Mouse (Mus musculus) midbrain, embryonic 13.5 days (tissue): Measurements from ENCODE around the gene Ptprm. TPM values are rescaled to one million over a fixed set of nuclear protein-coding genes. Genes with fewer than 3 reads are reported as not detected.

Source experiments
- ATAC-seq: fragments of 200-750 bp; cut with Nextera tagmentation; 2 replicates; pipeline ENCODE4 v1.8.0; 2017; ENCODE audit warnings: mild to moderate bottlenecking, moderate TSS enrichment, moderate library complexity
- H3K27ac ChIP-seq: fragments of 300-500 bp; sonication (generic); 2 replicates; pipeline ENCODE4 v1.5.1; 2015; ENCODE audit warnings: inconsistent platforms, mild to moderate bottlenecking, moderate library complexity
- H3K27me3 ChIP-seq: fragments of 300-500 bp; sonication (generic); 2 replicates; pipeline ENCODE4 v1.6.1; 2015; ENCODE audit warnings: mild to moderate bottlenecking, inconsistent platforms
- H3K36me3 ChIP-seq: fragments of 300-500 bp; sonication (generic); 2 replicates; pipeline ENCODE4 v1.6.1; 2015; ENCODE audit warnings: mild to moderate bottlenecking, inconsistent platforms
- H3K4me1 ChIP-seq: fragments of 300-500 bp; sonication (generic); replicated peaks from 2 replicates; pipeline ENCODE4 v1.6.1; 2015; ENCODE audit warnings: inconsistent platforms
- H3K4me2 ChIP-seq: fragments of 300-500 bp; sonication (generic); replicated peaks from 2 replicates; pipeline ENCODE4 v1.6.1; 2015; ENCODE audit warnings: moderate library complexity, mild to moderate bottlenecking, inconsistent platforms
- H3K4me3 ChIP-seq: fragments of 300-500 bp; sonication (generic); replicated peaks from 2 replicates; pipeline ENCODE4 v1.5.1; 2015; ENCODE audit warnings: mild to moderate bottlenecking, inconsistent platforms
- H3K9ac ChIP-seq: fragments of 300-500 bp; sonication (generic); replicated peaks from 2 replicates; pipeline ENCODE4 v1.6.1; 2015; ENCODE audit warnings: mild to moderate bottlenecking, inconsistent platforms
- H3K9me3 ChIP-seq: fragments of 300-500 bp; sonication (generic); 2 replicates; pipeline ENCODE4 v1.6.1; 2016; ENCODE audit warnings: mild to moderate bottlenecking, inconsistent platforms
- WGBS: fragments of 180-500 bp; shearing (Covaris S2); methylation state at CpG from one replicate; pipeline ENCODE4 v1.1.7; 2015; 5-methylcytosine and 5-hydroxymethylcytosine counted together
- polyA plus RNA-seq: library from polyadenylated mRNA; unstranded; fragments of >200 nt; fragmentation: Nextera tagmentation; extraction: Ambion mirVana; gene quantifications from 2 replicates; pipeline ENCODE4 v1.2.1, GENCODE M21; 2015

The Ptprm gene
- 9.2 and 10.6 TPM in 2 replicates for polyA plus RNA-seq

DNA sequence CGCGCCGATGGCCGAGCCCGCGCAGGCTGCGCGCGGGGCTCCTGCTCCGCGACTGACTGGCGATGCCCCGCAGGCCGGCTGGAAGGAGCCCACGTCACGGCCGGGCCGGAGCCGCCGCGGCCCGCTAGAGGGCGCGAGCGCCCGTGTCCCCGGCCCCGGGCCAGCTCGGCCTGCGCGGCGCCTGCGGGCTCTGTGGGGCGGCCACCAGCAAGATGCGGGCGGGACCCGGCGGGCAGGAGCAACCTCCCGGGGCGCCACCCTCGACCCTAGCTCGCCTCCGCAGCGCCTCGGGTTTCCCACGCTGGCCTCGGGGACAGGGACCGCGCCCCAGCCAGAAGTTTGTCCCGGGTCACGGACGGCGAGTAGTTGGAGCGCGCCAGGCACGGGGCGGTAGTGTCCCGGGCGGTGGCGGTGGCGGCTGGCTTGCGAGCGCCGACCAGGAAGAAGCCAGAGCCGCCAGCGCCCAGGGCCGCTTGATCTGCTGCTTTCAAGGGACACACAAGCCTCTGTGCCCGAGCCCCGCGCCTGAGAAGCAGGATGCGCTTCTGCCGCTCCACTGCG lies at the start of gene Ptprm:
TSS of gene Ptprm (minus strand) at position 7 of the 561 bp plus-strand sequence.
- H3K27me3 ChIP-seq = peaks cover 46% of the 10 kb centered on the region
- peak within 1 kb of the TSS; percentile 75 for H3K9ac ChIP-seq
- no peaks in the 10 kb centered on the region for H3K9me3 ChIP-seq
- H3K4me1 ChIP-seq = peaks cover 29% of the 10 kb centered on the region
- H3K4me3 ChIP-seq = peak within 1 kb of the TSS; percentile 72
- under 1% methylated on average over 53 of the region's 73 CpGs for WGBS
- no peaks in the 10 kb centered on the region for H3K36me3 ChIP-seq
- ATAC-seq = peak; percentile 97
- H3K27ac ChIP-seq = peak within 1 kb of the TSS; percentile 60
- H3K4me2 ChIP-seq = peak within 1 kb of the TSS; percentile 87

- Histone ChIP-seq H3K4me3 (no peak overlapping the region), H3K4me1 (no peaks in the 10 kb centered on the region), H3K36me3 (no peaks in the 10 kb centered on the region), H3K9me3 (no peaks in the 10 kb centered on the region; the same call in 1 of the 2 replicates), H3K9ac (no peak overlapping the region), H3K27me3 (no peaks in the 10 kb centered on the region), H3K27ac (no peak overlapping the region), H3K4me2 (no peak overlapping the region)
- no peak for ATAC-seq
- 87% methylated on average over 2 of the region's 2 CpGs for WGBS
These were observed 41.9 kb upstream of the Ptprm start for GRCm38 (mm10) chr17:67396205-67396604.

DNA sequence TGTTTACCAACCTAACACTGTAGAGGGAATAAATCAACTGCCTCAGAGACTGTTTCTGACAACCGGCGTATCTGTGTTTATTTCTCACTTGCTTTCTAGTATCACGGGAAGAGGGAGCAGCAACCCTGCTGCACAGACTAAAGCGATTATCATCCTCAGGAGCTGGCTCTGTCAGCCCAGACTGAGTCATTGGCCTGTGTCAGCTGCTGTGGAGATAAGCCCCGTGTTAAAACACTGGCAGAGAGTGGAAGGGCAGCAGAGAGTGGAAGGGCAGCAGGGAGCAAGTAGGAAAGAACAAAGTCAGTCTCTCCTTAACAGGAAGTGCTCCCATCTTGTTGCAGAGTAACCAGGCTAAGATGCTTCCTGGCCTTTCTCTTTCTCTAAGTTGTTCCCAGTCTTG lies 36.6 kb upstream of the Ptprm start:
- WGBS = 68% methylated on average over 5 of the region's 5 CpGs
- Histone ChIP-seq H3K4me2 (no peak overlapping the region), H3K4me1 (peaks cover 11% of the 10 kb centered on the region), H3K9me3 (no peaks in the 10 kb centered on the region), H3K27ac (no peak overlapping the region), H3K36me3 (no peaks in the 10 kb centered on the region), H3K9ac (no peak overlapping the region), H3K27me3 (no peaks in the 10 kb centered on the region), H3K4me3 (no peak overlapping the region)
- no peak for ATAC-seq

- Histone ChIP-seq H3K27me3 (no peaks in the 10 kb centered on the region), H3K9ac (no peak overlapping the region), H3K36me3 (no peaks in the 10 kb centered on the region), H3K4me1 (peaks cover 11% of the 10 kb centered on the region), H3K9me3 (no peaks in the 10 kb centered on the region), H3K4me3 (no peak overlapping the region), H3K4me2 (no peak overlapping the region), H3K27ac (no peak overlapping the region)
- 68% methylated on average over 7 of the region's 7 CpGs for WGBS
- no peak for ATAC-seq
These were observed 33.9 kb upstream of the Ptprm start for GRCm38 (mm10) chr17:67388171-67388570.

DNA sequence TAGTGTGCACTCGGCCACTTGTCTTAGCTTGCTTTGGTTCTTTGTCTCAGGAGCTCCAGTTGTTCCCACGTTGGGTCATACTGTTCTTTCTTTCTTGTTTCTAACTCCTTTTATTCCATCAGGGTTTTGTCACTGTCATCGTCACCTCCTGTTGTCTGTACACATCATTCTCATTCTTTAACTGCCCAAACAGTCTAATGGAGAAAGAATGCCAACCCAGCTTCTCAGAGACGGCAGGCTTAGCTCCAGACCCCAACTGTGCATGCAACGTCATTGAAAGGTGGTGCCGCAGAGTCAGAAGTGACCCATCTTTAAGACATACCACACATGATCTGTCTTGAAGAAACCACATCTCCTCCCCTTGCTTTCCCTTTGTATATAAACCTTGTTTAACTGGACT lies 31.0 kb upstream of the Ptprm start:
- no peak overlapping the region for H3K4me2 ChIP-seq
- no peaks in the 10 kb centered on the region for H3K36me3 ChIP-seq
- H3K9ac ChIP-seq = no peak overlapping the region
- H3K27me3 ChIP-seq = no peaks in the 10 kb centered on the region
- no peaks in the 10 kb centered on the region for H3K9me3 ChIP-seq
- WGBS = 59% methylated on average over 6 of the region's 6 CpGs
- no peak overlapping the region for H3K27ac ChIP-seq
- H3K4me1 ChIP-seq = peaks cover 8% of the 10 kb centered on the region
- H3K4me3 ChIP-seq = no peak overlapping the region
- no peak for ATAC-seq

DNA sequence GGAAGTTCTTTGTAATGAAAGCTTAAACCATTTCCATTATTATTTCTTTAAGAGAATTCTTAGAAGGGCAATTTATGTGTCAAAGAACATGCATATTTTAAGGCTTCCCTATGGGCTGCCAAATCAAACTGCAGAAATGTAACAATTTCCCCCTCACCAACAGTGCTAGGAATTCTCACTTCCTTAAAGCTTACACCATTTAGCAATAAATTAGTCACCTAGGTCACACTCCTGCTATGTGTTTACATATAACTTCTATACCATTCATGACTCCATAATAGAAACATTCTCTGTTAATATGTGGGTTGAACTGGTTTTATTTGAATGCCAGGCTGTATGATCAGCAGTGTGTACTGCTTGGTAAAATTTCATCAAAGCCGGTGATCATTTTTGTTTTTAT lies 29.4 kb upstream of the Ptprm start:
- Histone ChIP-seq H3K4me2 (no peak overlapping the region), H3K9ac (no peak overlapping the region)
- no peak for ATAC-seq

GRCm38 (mm10) chr17:67381618-67382017 lies 27.4 kb upstream of the Ptprm start:
- Histone ChIP-seq H3K4me1 (no peaks in the 10 kb centered on the region), H3K4me3 (no peak overlapping the region), H3K4me2 (no peak overlapping the region), H3K9ac (no peak overlapping the region), H3K36me3 (no peaks in the 10 kb centered on the region), H3K27me3 (no peaks in the 10 kb centered on the region), H3K9me3 (no peaks in the 10 kb centered on the region), H3K27ac (no peak overlapping the region)
- no peak for ATAC-seq
- WGBS = 92% methylated on average over 5 of the region's 5 CpGs

More for the DNA sequence above, 29.4 kb upstream of the Ptprm start:
- Histone ChIP-seq H3K4me3 (no peak overlapping the region), H3K27me3 (no peaks in the 10 kb centered on the region), H3K36me3 (no peaks in the 10 kb centered on the region), H3K27ac (no peak overlapping the region), H3K4me1 (peaks cover 8% of the 10 kb centered on the region), H3K9me3 (no peaks in the 10 kb centered on the region)
- 98% methylated on average over 1 of the region's 1 CpGs for WGBS

GRCm38 (mm10) chr17:67367866-67368265 lies 13.6 kb upstream of the Ptprm start:
- Histone ChIP-seq H3K4me3 (no peak overlapping the region), H3K9me3 (no peaks in the 10 kb centered on the region), H3K9ac (no peak overlapping the region), H3K4me2 (no peak overlapping the region), H3K27me3 (no peaks in the 10 kb centered on the region), H3K27ac (no peak overlapping the region), H3K4me1 (no peaks in the 10 kb centered on the region), H3K36me3 (no peaks in the 10 kb centered on the region)
- 94% methylated on average over 7 of the region's 7 CpGs for WGBS
- no peak for ATAC-seq

GRCm38 (mm10) chr17:67364491-67364890 lies 10.2 kb upstream of the Ptprm start:
- Histone ChIP-seq H3K4me3 (no peak overlapping the region), H3K27ac (no peak overlapping the region), H3K4me1 (peaks cover 3% of the 10 kb centered on the region; the same call in 1 of the 2 replicates), H3K9ac (no peak overlapping the region), H3K9me3 (no peaks in the 10 kb centered on the region), H3K27me3 (0 out of 2 replicates have a peak, but pooled peaks cover 3% of the 10 kb centered on the region), H3K36me3 (no peaks in the 10 kb centered on the region), H3K4me2 (no peak overlapping the region)
- ATAC-seq = no peak
- WGBS = 83% methylated on average over 1 of the region's 1 CpGs

DNA sequence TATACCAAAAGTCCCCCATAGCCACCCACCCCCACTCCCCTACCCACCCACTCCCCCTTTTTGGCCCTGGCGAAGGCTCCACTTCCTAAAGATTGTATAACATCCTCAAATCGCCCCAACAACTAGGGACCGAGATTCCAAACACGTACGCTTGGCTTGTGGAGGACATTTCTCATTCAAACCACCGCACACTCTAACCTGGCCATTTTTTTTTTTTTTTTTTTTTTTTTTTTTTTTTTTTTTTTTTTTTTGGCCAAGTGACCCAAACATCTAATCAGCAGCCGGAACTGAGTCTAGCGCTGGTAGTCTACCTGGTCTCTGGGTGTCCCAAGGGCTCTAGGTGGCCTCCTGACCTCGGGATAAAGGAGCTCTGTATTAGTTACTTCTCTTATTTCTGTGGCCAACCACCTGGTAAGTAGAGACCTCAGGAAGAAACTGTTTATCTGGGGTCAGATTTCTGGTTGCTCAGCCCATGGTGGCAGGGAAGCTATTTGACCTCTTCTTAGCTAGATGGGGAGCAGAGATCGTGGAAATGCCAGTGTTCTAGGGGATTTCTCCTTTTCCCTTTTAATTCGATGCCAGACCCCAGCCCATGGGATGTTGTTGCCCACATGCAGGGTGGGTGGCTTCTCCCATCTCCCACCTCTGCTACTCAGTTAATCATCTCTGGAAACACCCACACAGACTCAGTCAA lies 9.3 kb upstream of the Ptprm start:
- Histone ChIP-seq H3K9ac (no peak overlapping the region), H3K36me3 (no peaks in the 10 kb centered on the region), H3K9me3 (no peaks in the 10 kb centered on the region), H3K4me2 (no peak overlapping the region), H3K27ac (no peak overlapping the region), H3K4me1 (peaks cover 3% of the 10 kb centered on the region; the same call in 1 of the 2 replicates), H3K4me3 (no peak overlapping the region), H3K27me3 (0 out of 2 replicates have a peak, but pooled peaks cover 7% of the 10 kb centered on the region)
- WGBS = 83% methylated on average over 11 of the region's 11 CpGs
- ATAC-seq = no peak

GRCm38 (mm10) chr17:67362131-67362530 lies 7.9 kb upstream of the Ptprm start:
- Histone ChIP-seq H3K4me1 (peaks cover 3% of the 10 kb centered on the region; the same call in 1 of the 2 replicates), H3K9me3 (no peaks in the 10 kb centered on the region), H3K27ac (no peak overlapping the region), H3K4me3 (no peak overlapping the region), H3K36me3 (no peaks in the 10 kb centered on the region), H3K27me3 (0 out of 2 replicates have a peak, but pooled peaks cover 7% of the 10 kb centered on the region), H3K9ac (no peak overlapping the region), H3K4me2 (no peak overlapping the region)
- no peak for ATAC-seq
- WGBS = 90% methylated on average over 6 of the region's 6 CpGs

- WGBS = 2% methylated on average over 3 of the region's 3 CpGs
- H3K4me2 ChIP-seq = no peak overlapping the region
- ATAC-seq = peak; percentile 55; the same call in 1 of the 2 replicates
These were observed 6.3 kb upstream of the Ptprm start for GRCm38 (mm10) chr17:67360606-67361005.

More at GRCm38 (mm10) chr17:67360606-67361005, 6.3 kb upstream of the Ptprm start:
- H3K27me3 ChIP-seq = peaks cover 17% of the 10 kb centered on the region
- H3K9me3 ChIP-seq = no peaks in the 10 kb centered on the region
- no peaks in the 10 kb centered on the region for H3K36me3 ChIP-seq
- H3K4me3 ChIP-seq = no peak overlapping the region
- H3K27ac ChIP-seq = no peak overlapping the region
- peaks cover 3% of the 10 kb centered on the region; the same call in 1 of the 2 replicates for H3K4me1 ChIP-seq
- no peak overlapping the region for H3K9ac ChIP-seq
